Mouse (Mus musculus): ENCODE results near the gene Ucp1.

DNA sequence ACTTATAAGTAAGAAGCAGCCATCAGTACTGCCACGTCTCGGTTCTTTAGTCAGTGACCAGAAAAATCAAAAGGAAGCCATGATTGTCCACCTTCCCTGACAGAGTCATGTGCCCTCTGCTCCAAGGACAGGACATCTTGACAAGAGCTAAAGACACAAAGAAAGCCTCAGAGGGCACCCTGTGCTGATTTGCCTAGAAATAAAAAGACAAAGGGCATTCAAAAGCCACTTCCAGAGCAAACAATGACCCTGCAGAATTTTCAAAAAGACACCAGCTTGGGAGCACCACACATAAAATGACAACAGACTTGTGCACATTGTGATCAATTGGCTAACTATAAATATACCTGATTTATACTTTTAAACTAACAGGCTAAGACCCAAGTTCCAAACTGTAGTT lies 25.5 kb downstream of the Ucp1 start:
- TF ChIP-seq CTCF (IDR thresholded peaks at IDR 0.05; ENCODE audit: low read depth) (no peak), EP300 (optimal IDR thresholded peaks at IDR 0.05) (no peak)
